Mouse (Mus musculus): Measurements from ENCODE around the gene Gtsf2.

- no peak for TF ChIP-seq CTCF (IDR thresholded peaks at IDR 0.05; ENCODE audit: low read depth)
- TF ChIP-seq EP300 (IDR thresholded peaks at IDR 0.05; ENCODE audit: low read depth), result no peak
Measured at GRCm38 (mm10) chr15:103471488-103472194, 23.4 kb upstream of the Gtsf2 start.
